Mouse (Mus musculus): Measurements from ENCODE around the gene Cmpk2.

DNA sequence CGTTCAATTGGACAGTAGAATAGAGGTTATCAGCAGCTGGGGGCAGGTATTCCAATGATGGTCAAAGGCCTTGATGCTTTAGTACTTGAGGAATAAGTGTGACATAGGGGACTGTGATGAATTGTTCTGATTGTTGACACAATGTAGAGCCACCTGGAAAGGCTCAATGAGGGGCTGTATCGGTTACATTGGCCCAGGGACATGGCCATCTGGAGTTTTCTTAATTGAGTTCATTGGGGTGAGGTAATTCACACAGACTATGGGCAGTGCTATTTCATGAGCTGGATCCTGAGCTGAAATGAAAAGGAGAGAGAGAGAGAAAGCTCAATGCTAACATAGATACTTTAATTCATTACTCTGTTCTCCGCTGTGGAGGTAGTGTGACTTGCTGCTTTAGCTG is 31.1 kb upstream of the Cmpk2 start:
- TF ChIP-seq CTCF (IDR thresholded peaks at IDR 0.05; ENCODE audit: low read depth, low read length) (no peak), EP300 (IDR thresholded peaks at IDR 0.05; ENCODE audit: insufficient read depth, low read depth, low read length) (no peak)
